Mouse (Mus musculus): ENCODE data around the gene Cdiptos. TPM values are rescaled to one million over a fixed set of nuclear protein-coding genes. Genes with fewer than 3 reads are reported as not detected.
A peak's percentile ranks its signal among the peaks of the same experiment; 100 is the strongest.

Gene Cdiptos
- polyA plus RNA-seq, 1 experiment from 2014 or later = 0.67 TPM

GRCm38 (mm10) chr7:127020901-127021562 lies 45.1 kb upstream of the Cdiptos start, which contains the start of the genes Gm42742 and Prrt2:
Gm42742 (minus strand) TSS chr7:127021097.
Prrt2 (minus strand) TSS chr7:127021211.
- peak within 1 kb of the TSS; percentile 59 for H3K9ac ChIP-seq (ENCODE audit: low read depth, low read length)
- peak within 1 kb of the TSS; percentile 64; the same call in 1 of the 2 replicates for H3K27ac ChIP-seq (ENCODE audit: low read depth, low read length)
- whole genome bisulfite sequencing = 3% methylated on average over 37 of the region's 37 CpGs
- peak within 1 kb of the TSS; percentile 45 for H3K4me3 ChIP-seq (ENCODE audit: low read depth, low read length)
- H3K27me3 ChIP-seq (replicated peaks; ENCODE audit: control insufficient read depth, insufficient read depth, low read length) = no peaks in the 10 kb centered on the region
- ATAC-seq (replicated peaks; ENCODE audit: low FRiP score) (no peak), DNase-seq (ENCODE audit: low spot score) (peak; percentile 71)
- H3K4me2 ChIP-seq = peak within 1 kb of the TSS; percentile 99
- peaks cover 57% of the 10 kb centered on the region for H3K4me1 ChIP-seq (replicated peaks; ENCODE audit: control insufficient read depth, insufficient read depth, low read length)
- H3K9me3 ChIP-seq (ENCODE audit: control insufficient read depth, low read length) = no peaks in the 10 kb centered on the region
- peaks cover 31% of the 10 kb centered on the region for H3K36me3 ChIP-seq (ENCODE audit: control insufficient read depth, insufficient read depth, low read length)

DNA sequence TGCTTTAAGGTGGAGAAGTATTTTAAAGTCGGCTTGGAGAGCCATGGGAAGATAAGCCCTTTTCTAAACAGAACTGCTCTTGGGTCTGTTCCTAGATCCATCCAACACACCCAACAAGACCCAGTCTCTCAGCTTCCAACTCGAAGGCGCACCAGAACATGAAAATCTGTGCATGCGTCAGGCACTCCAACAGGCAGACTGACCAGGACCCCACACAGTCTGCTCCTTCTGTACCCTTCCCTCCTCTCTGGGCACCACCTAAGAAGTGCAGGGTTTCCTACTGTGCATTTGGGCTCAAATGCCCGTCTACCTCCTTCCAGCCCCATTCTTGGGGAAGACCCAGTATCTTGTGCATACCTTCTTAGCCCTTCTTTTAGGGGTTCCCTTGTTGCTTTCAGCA lies 44.6 kb upstream of the Cdiptos start:
- DNase-seq (ENCODE audit: low spot score) (no peak), ATAC-seq (replicated peaks; ENCODE audit: low FRiP score) (no peak)
- Histone ChIP-seq H3K27me3 (replicated peaks; ENCODE audit: control insufficient read depth, insufficient read depth, low read length) (no peaks in the 10 kb centered on the region), H3K36me3 (ENCODE audit: control insufficient read depth, insufficient read depth, low read length) (peaks cover 32% of the 10 kb centered on the region), H3K27ac (ENCODE audit: low read depth, low read length) (peak overlapping the region; percentile 64; the same call in 1 of the 2 replicates), H3K9me3 (ENCODE audit: control insufficient read depth, low read length) (no peaks in the 10 kb centered on the region), H3K4me2 (peak overlapping the region; percentile 99), H3K4me3 (ENCODE audit: low read depth, low read length) (peak overlapping the region; percentile 45), H3K9ac (ENCODE audit: low read depth, low read length) (peak overlapping the region; percentile 59), H3K4me1 (replicated peaks; ENCODE audit: control insufficient read depth, insufficient read depth, low read length) (peaks cover 63% of the 10 kb centered on the region)
- WGBS = 57% methylated on average over 5 of the region's 5 CpGs

DNA sequence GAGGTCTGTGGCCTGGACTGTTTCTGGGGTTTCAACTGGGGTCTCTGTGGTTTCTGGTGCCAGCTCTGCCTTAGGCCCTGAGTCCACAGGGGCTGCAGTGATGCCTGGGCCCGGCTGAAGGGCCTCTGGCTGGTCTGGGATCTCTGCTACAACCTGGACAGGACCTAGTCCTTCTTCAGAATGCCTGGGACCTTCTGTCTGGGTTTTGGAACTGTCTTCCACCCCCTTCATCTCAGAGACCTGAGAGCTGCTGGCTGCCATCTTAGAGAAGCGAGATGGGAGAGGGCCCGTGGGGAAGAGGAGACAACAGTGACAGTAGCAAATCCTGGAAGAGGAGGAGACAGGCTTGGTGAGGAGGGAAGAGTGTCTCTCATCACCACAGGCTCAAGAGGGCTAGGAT lies 44.1 kb upstream of the Cdiptos start:
- H3K4me1 ChIP-seq (replicated peaks; ENCODE audit: control insufficient read depth, insufficient read depth, low read length) = peaks cover 67% of the 10 kb centered on the region

GRCm38 (mm10) chr7:127019306-127019960 lies 43.5 kb upstream of the Cdiptos start:
- Histone ChIP-seq H3K4me2 (peak overlapping the region; percentile 99), H3K9me3 (ENCODE audit: control insufficient read depth, low read length) (no peaks in the 10 kb centered on the region), H3K9ac (ENCODE audit: low read depth, low read length) (peak overlapping the region; percentile 37), H3K36me3 (ENCODE audit: control insufficient read depth, insufficient read depth, low read length) (peaks cover 29% of the 10 kb centered on the region), H3K27ac (ENCODE audit: low read depth, low read length) (no peak overlapping the region; the same call in 1 of the 2 replicates), H3K27me3 (replicated peaks; ENCODE audit: control insufficient read depth, insufficient read depth, low read length) (no peaks in the 10 kb centered on the region), H3K4me1 (replicated peaks; ENCODE audit: control insufficient read depth, insufficient read depth, low read length) (peaks cover 70% of the 10 kb centered on the region), H3K4me3 (ENCODE audit: low read depth, low read length) (0 out of 2 replicates have a peak overlapping the region, but pooled peaks have one; percentile 10)
- ATAC-seq (replicated peaks; ENCODE audit: low FRiP score) = no peak
- no peak for DNase-seq (ENCODE audit: low spot score)
- 78% methylated on average over 14 of the region's 14 CpGs for WGBS

More for the DNA sequence above, 44.1 kb upstream of the Cdiptos start:
- peak overlapping the region; percentile 99 for H3K4me2 ChIP-seq
- peaks cover 32% of the 10 kb centered on the region for H3K36me3 ChIP-seq (ENCODE audit: control insufficient read depth, insufficient read depth, low read length)
- DNase-seq (ENCODE audit: low spot score) (no peak), ATAC-seq (replicated peaks; ENCODE audit: low FRiP score) (no peak)
- WGBS = 69% methylated on average over 3 of the region's 3 CpGs
- H3K27ac ChIP-seq (ENCODE audit: low read depth, low read length) = peak overlapping the region; percentile 32; the same call in 1 of the 2 replicates
- no peaks in the 10 kb centered on the region for H3K9me3 ChIP-seq (ENCODE audit: control insufficient read depth, low read length)
- H3K4me3 ChIP-seq (ENCODE audit: low read depth, low read length) = 0 out of 2 replicates have a peak overlapping the region, but pooled peaks have one; percentile 10
- H3K27me3 ChIP-seq (replicated peaks; ENCODE audit: control insufficient read depth, insufficient read depth, low read length) = no peaks in the 10 kb centered on the region
- H3K9ac ChIP-seq (ENCODE audit: low read depth, low read length) = peak overlapping the region; percentile 37

DNA sequence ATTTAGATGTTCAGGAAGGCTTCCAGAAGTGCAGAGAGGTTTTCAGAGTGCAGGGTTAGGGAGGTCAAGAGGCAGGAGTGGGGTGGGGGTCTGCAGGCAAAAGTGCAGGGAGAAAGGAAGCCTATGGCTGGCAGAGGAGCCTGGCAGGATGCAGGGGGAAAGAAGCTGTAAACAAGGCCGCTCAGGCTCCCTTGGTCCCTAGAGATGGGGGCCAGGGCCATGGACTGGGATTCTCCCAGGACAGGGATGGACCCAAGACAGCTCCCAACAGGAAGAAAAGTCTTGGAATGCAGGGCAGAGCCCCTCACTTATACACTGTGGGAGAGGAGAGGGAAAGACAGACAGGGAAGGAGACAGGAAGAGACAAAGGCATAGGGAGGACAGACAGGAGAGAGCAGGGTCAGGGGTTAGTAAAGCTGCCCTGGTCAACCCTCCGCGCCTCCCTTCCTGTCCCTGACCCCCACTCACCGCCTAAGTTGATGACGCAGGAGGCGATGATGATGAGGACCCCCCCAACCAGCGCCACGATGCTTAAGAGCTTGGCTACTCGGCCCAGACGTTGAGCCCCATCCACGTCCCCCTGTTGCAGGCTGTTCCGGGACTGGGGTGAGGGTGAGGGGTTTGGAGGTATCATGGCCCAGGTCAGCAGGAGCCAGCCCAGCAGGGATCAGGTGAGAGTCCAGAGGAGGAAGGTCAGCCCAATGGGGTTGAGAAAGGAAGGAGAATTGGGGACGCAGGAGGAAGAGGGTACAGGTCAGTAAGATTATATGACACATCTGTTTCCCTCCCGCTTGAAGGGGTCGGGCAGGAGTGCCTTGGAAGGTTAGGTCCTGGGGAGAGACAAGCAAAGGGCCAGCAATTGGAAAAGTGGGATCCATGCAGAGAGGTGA lies 42.8 kb upstream of the Cdiptos start:
- Histone ChIP-seq H3K4me2 (peak overlapping the region; percentile 36), H3K4me1 (replicated peaks; ENCODE audit: control insufficient read depth, insufficient read depth, low read length) (peaks cover 68% of the 10 kb centered on the region), H3K27me3 (replicated peaks; ENCODE audit: control insufficient read depth, insufficient read depth, low read length) (no peaks in the 10 kb centered on the region), H3K4me3 (ENCODE audit: low read depth, low read length) (no peak overlapping the region), H3K9ac (ENCODE audit: low read depth, low read length) (peak overlapping the region; percentile 35), H3K36me3 (ENCODE audit: control insufficient read depth, insufficient read depth, low read length) (peaks cover 24% of the 10 kb centered on the region), H3K27ac (ENCODE audit: low read depth, low read length) (0 out of 2 replicates have a peak overlapping the region, but pooled peaks have one; percentile 57), H3K9me3 (ENCODE audit: control insufficient read depth, low read length) (no peaks in the 10 kb centered on the region)
- DNase-seq (ENCODE audit: low spot score) (no peak), ATAC-seq (replicated peaks; ENCODE audit: low FRiP score) (no peak)
- 78% methylated on average over 15 of the region's 15 CpGs for WGBS

- H3K4me1 ChIP-seq (replicated peaks; ENCODE audit: control insufficient read depth, insufficient read depth, low read length) = peaks cover 64% of the 10 kb centered on the region
- 50% methylated on average over 6 of the region's 6 CpGs for WGBS
- H3K4me2 ChIP-seq = peak overlapping the region; percentile 25
- peak overlapping the region; percentile 35; the same call in 1 of the 2 replicates for H3K9ac ChIP-seq (ENCODE audit: low read depth, low read length)
- peaks cover 20% of the 10 kb centered on the region for H3K36me3 ChIP-seq (ENCODE audit: control insufficient read depth, insufficient read depth, low read length)
- no peaks in the 10 kb centered on the region for H3K9me3 ChIP-seq (ENCODE audit: control insufficient read depth, low read length)
- ATAC-seq (replicated peaks; ENCODE audit: low FRiP score) (no peak), DNase-seq (ENCODE audit: low spot score) (no peak)
- H3K27me3 ChIP-seq (replicated peaks; ENCODE audit: control insufficient read depth, insufficient read depth, low read length) = no peaks in the 10 kb centered on the region
- H3K4me3 ChIP-seq (ENCODE audit: low read depth, low read length) = no peak overlapping the region
- H3K27ac ChIP-seq (ENCODE audit: low read depth, low read length) = peak overlapping the region; percentile 51
Observed at GRCm38 (mm10) chr7:127017950-127018345, 42.0 kb upstream of the Cdiptos start.

GRCm38 (mm10) chr7:127016971-127017949 lies 41.4 kb upstream of the Cdiptos start, which contains the start of gene Pagr1a:
Pagr1a (minus strand) TSS chr7:127017352.
- no peaks in the 10 kb centered on the region for H3K27me3 ChIP-seq (replicated peaks; ENCODE audit: control insufficient read depth, insufficient read depth, low read length)
- no peaks in the 10 kb centered on the region for H3K9me3 ChIP-seq (ENCODE audit: control insufficient read depth, low read length)
- WGBS = 5% methylated on average over 39 of the region's 39 CpGs
- DNase-seq (ENCODE audit: low spot score) (peak; percentile 98), ATAC-seq (replicated peaks; ENCODE audit: low FRiP score) (peak; percentile 84)
- peak within 1 kb of the TSS; percentile 94 for H3K9ac ChIP-seq (ENCODE audit: low read depth, low read length)
- peaks cover 59% of the 10 kb centered on the region for H3K4me1 ChIP-seq (replicated peaks; ENCODE audit: control insufficient read depth, insufficient read depth, low read length)
- peak within 1 kb of the TSS; percentile 95 for H3K27ac ChIP-seq (ENCODE audit: low read depth, low read length)
- peak within 1 kb of the TSS; percentile 86 for H3K4me3 ChIP-seq (ENCODE audit: low read depth, low read length)
- peaks cover 15% of the 10 kb centered on the region for H3K36me3 ChIP-seq (ENCODE audit: control insufficient read depth, insufficient read depth, low read length)
- peak within 1 kb of the TSS; percentile 98 for H3K4me2 ChIP-seq
